Mouse (Mus musculus): ENCODE measurements around the gene Serbp1.

DNA sequence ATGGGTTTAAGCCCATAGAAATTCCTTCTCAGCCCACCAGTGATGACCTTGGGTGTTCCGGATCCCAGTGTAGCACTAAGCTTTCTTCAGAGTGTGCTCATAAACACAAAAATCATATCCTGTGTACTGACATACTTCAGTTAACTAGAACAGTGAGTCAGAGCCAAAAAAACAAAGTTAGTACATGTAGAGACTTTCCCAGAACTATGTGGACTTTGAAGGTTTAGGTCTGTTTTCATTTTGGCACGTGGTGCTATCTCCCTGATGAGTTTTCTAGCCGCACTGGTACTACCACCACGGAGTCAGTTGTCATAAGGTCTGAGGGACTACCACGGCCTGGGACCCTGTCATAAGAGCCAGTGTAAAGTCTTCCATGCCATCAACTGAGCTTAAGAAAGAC is 6.5 kb downstream of the Serbp1 start:
- TF ChIP-seq CTCF (IDR thresholded peaks at IDR 0.05; ENCODE audit: low read depth) (no peak), EP300 (IDR thresholded peaks at IDR 0.05; ENCODE audit: low read depth) (no peak)
